Comparison of ENCODE assay signal across 17 mouse cellular contexts in the genomic region with DNA sequence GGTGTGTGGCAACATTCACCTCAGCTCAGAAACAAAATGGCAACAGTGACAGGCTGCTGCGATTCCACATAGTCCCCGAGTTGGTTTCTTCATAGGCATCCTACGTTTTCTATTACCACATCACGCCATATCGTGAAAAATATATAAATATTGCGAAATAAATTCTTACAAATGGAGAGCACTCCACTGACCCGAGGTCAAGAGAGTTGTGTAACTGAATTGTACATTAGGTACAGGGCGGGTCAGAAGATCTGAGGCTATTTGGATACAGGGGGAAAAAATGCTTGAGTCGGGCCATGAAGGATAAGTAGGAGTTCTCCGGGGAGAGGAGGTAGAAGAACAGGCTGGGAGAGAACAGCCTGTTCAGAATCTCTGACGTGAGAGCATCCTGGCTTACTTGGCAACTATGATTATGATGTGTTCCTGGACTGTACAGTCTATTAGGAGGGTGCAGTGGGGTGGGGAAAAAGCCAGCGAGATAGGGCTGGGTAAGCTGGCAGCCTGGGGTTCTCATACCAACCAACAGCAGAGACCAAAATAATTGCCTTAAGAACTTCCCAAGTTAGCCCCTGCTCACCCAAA. TPM values are rescaled to one million over a fixed set of nuclear protein-coding genes. Genes with fewer than 3 reads are reported as not detected.
DNase-seq lines count a peak whose midpoint lies in the region; ATAC-seq and TF ChIP-seq lines count a peak whose summit lies in the region.
"Had no signal": no experiment of that assay in that cellular context is flagged by ENCODE, and none has a peak within 500 bp of the region (broad histone marks: within the 10 kb centered on the region; RNA-seq: fewer than 3 reads in every experiment).

No protein-coding gene starts in this region.

- H3K4me2 ChIP-seq in heart, embryonic 11.5 days: no peak overlapping the region
- H3K4me2 ChIP-seq in lung, embryonic 14.5 days: no peak overlapping the region
- H3K4me2 ChIP-seq: forebrain, embryonic 13.5 days; limb, embryonic 13.5 days; neural tube, embryonic 15.5 days had no signal

- no peak for TF ChIP-seq CTCF in lung, embryonic 14.5 days (IDR thresholded peaks at IDR 0.05; ENCODE audit: low read depth)

- no peak for ATAC-seq in heart, embryonic 11.5 days (replicated peaks; ENCODE audit: insufficient number of reproducible peaks, low FRiP score, low TSS enrichment)
- no peak for ATAC-seq in lung, embryonic 14.5 days (ENCODE audit: insufficient read depth)
- peak; percentile 70 for ATAC-seq in megakaryocyte, adult 5-6 weeks (ENCODE audit: poor library complexity, severe bottlenecking)
- ATAC-seq in activated CD4-positive, CD25-positive, alpha-beta regulatory T cell, adult 4 months: no peak
- ATAC-seq: forebrain, embryonic 13.5 days; inflammation-experienced regulatory T-cells, adult 6 months had no signal

- WGBS in heart, embryonic 11.5 days (ENCODE audit: insufficient replicate concordance): 82% methylated on average over 12 of the region's 12 CpGs
- 70% methylated on average over 12 of the region's 12 CpGs for WGBS in lung, embryonic 14.5 days

- no peak overlapping the region for H3K27ac ChIP-seq in heart, embryonic 11.5 days (ENCODE audit: low read depth, low read length)
- H3K27ac ChIP-seq in lung, embryonic 14.5 days (ENCODE audit: low read depth): no peak overlapping the region
- H3K27ac ChIP-seq: forebrain, embryonic 13.5 days; limb, embryonic 13.5 days; neural tube, embryonic 15.5 days had no signal

- H3K9ac ChIP-seq in heart, embryonic 11.5 days (ENCODE audit: low read depth, low read length): no peak overlapping the region
- no peak overlapping the region for H3K9ac ChIP-seq in lung, embryonic 14.5 days
- H3K9ac ChIP-seq: forebrain, embryonic 13.5 days; limb, embryonic 13.5 days; neural tube, embryonic 15.5 days had no signal

- no peaks in the 10 kb centered on the region for H3K4me1 ChIP-seq in heart, embryonic 11.5 days (ENCODE audit: control insufficient read depth, insufficient read depth, low read length)
- H3K4me1 ChIP-seq in lung, embryonic 14.5 days (ENCODE audit: insufficient read depth): no peaks in the 10 kb centered on the region
- H3K4me1 ChIP-seq: forebrain, embryonic 13.5 days; limb, embryonic 13.5 days; neural tube, embryonic 15.5 days had no signal

- H3K9me3 ChIP-seq in heart, embryonic 11.5 days (replicated peaks; ENCODE audit: control insufficient read depth, low read length): 0 out of 2 replicates have a peak, but pooled peaks cover 2% of the 10 kb centered on the region
- no peaks in the 10 kb centered on the region for H3K9me3 ChIP-seq in lung, embryonic 14.5 days (ENCODE audit: low read depth, low read length)
- H3K9me3 ChIP-seq: G1E; neural tube, embryonic 15.5 days had no signal

- 0 out of 2 replicates have a peak, but pooled peaks cover 2% of the 10 kb centered on the region for H3K27me3 ChIP-seq in heart, embryonic 11.5 days (ENCODE audit: control insufficient read depth, insufficient read depth, low read length)
- no peaks in the 10 kb centered on the region for H3K27me3 ChIP-seq in lung, embryonic 14.5 days (ENCODE audit: insufficient read depth, low read length)
- H3K27me3 ChIP-seq: forebrain, embryonic 13.5 days; limb, embryonic 13.5 days; neural tube, embryonic 15.5 days had no signal

- DNase-seq in heart, adult 8-10 months (ENCODE audit: low spot score): peak; percentile 65
- DNase-seq in gonadal fat pad, adult 2 months (ENCODE audit: low read depth): peak; percentile 90
- peak; percentile 22 for DNase-seq in lung, embryonic 14.5 days
- DNase-seq in cerebellum, postnatal 10 days: no peak
- no peak for DNase-seq in layer of hippocampus, adult 11-12 months (ENCODE audit: low spot score)
- DNase-seq: adrenal gland, postnatal 14 days; cerebellum, adult 2 months; retina, postnatal 1 day; thymus, postnatal 36 days had no signal

- no peak overlapping the region for H3K4me3 ChIP-seq in heart, embryonic 11.5 days (ENCODE audit: low read depth, low read length)
- H3K4me3 ChIP-seq in lung, embryonic 14.5 days (ENCODE audit: low read depth, low read length): no peak overlapping the region
- H3K4me3 ChIP-seq: forebrain, embryonic 13.5 days; limb, embryonic 13.5 days; neural tube, embryonic 15.5 days had no signal

- no peaks in the 10 kb centered on the region for H3K36me3 ChIP-seq in heart, embryonic 11.5 days (ENCODE audit: control insufficient read depth, insufficient read depth, low read length)
- no peaks in the 10 kb centered on the region for H3K36me3 ChIP-seq in lung, embryonic 14.5 days (ENCODE audit: insufficient read depth)
- H3K36me3 ChIP-seq: G1E; limb, embryonic 13.5 days; neural tube, embryonic 15.5 days had no signal

RNA-seq across cellular contexts. Expression of gene Cradd, which starts 37.4 kb away (rescaled TPM):
- total RNA-seq in heart, adult 8-10 months (2022): 10 to 100 TPM in 2 of 4 experiments, 1 to 10 TPM in 2; 6.6 to 15.0 (median 10.4) TPM
- polyA plus RNA-seq in heart, embryonic 11.5 days (2014; fragmentation: Nextera tagmentation; extraction: Ambion mirVana): 10.6 and 11.7 TPM in 2 replicates
- 17.1 and 21.3 TPM in 2 replicates for polyA plus RNA-seq in gonadal fat pad, adult 2 months (2012; rRNA removed)
- 15.6 TPM in 2 replicates for polyA plus RNA-seq in lung, embryonic 14.5 days (2014; fragmentation: Nextera tagmentation; extraction: Ambion mirVana)
- total RNA-seq in megakaryocyte, adult 5-6 weeks (2015): 20.3 and 20.5 TPM in 2 replicates
- total RNA-seq in megakaryocyte, adult 5-6 weeks (2017): 3.6 and 7.3 TPM in 2 replicates
- 10 to 100 TPM; 31.3 to 34.4 TPM for polyA plus RNA-seq in activated CD4-positive, CD25-positive, alpha-beta regulatory T cell, adult 4 months (2017; shearing (Covaris generic))

RNA-seq across cellular contexts. Expression of gene Socs2, which starts 55.6 kb away (rescaled TPM):
- total RNA-seq in heart, adult 8-10 months (2022): 10 to 100 TPM; 39.1 to 62.3 (median 45.0) TPM
- polyA plus RNA-seq in heart, embryonic 11.5 days (2014; fragmentation: Nextera tagmentation; extraction: Ambion mirVana): 38.5 and 45.0 TPM in 2 replicates
- polyA plus RNA-seq in gonadal fat pad, adult 2 months (2012; rRNA removed): 10.8 and 14.6 TPM in 2 replicates
- 124 and 129 TPM in 2 replicates for polyA plus RNA-seq in lung, embryonic 14.5 days (2014; fragmentation: Nextera tagmentation; extraction: Ambion mirVana)
- total RNA-seq in megakaryocyte, adult 5-6 weeks (2015): 0.74 and 0.84 TPM in 2 replicates
- total RNA-seq in megakaryocyte, adult 5-6 weeks (2017): 0.77 and 0.84 TPM in 2 replicates
- 10 to 100 TPM; 76.0 to 81.6 TPM for polyA plus RNA-seq in activated CD4-positive, CD25-positive, alpha-beta regulatory T cell, adult 4 months (2017; shearing (Covaris generic))

Comparison
In these comparisons a context has a peak if more than half of its experiments do, and no peak if none do; other contexts are left out.
1. DNase-seq: peak in heart, adult 8-10 months (single experiment), gonadal fat pad, adult 2 months (single experiment) and lung, embryonic 14.5 days (single experiment); none in cerebellum, postnatal 10 days (0 of 2) and layer of hippocampus, adult 11-12 months (single experiment).